Mouse (Mus musculus) forebrain, embryonic 12.5 days (tissue): ENCODE results near the gene Snap91. TPM values are rescaled to one million over a fixed set of nuclear protein-coding genes. Genes with fewer than 3 reads are reported as not detected.

ENCODE experiments used
- ATAC-seq: fragments of 200-750 bp; cut with Nextera tagmentation; 2 replicates; pipeline ENCODE4 v1.8.0; 2017; ENCODE audit warnings: moderate TSS enrichment; ENCODE audit not compliant: low FRiP score
- H3K27ac ChIP-seq: fragments of 300-500 bp; sonication (generic); 2 replicates; pipeline ENCODE4 v1.5.1; 2016; ENCODE audit warnings: mild to moderate bottlenecking
- H3K27me3 ChIP-seq: fragments of 300-500 bp; sonication (generic); 2 replicates; pipeline ENCODE4 v1.6.1; 2016; ENCODE audit warnings: mild to moderate bottlenecking
- H3K36me3 ChIP-seq: fragments of 300-500 bp; sonication (generic); replicated peaks from 2 replicates; pipeline ENCODE4 v1.6.1; 2016; ENCODE audit warnings: mild to moderate bottlenecking
- H3K4me1 ChIP-seq: fragments of 300-500 bp; sonication (generic); 2 replicates; pipeline ENCODE4 v1.6.1; 2016
- H3K4me2 ChIP-seq: fragments of 300-500 bp; sonication (generic); 2 replicates; pipeline ENCODE4 v1.6.1; 2016; ENCODE audit warnings: mild to moderate bottlenecking, moderate library complexity
- H3K4me3 ChIP-seq: fragments of 300-500 bp; sonication (generic); replicated peaks from 2 replicates; pipeline ENCODE4 v1.5.1; 2016; ENCODE audit warnings: mild to moderate bottlenecking
- H3K9ac ChIP-seq: fragments of 300-500 bp; sonication (generic); 2 replicates; pipeline ENCODE4 v1.6.1; 2016; ENCODE audit warnings: mild to moderate bottlenecking
- H3K9me3 ChIP-seq: fragments of 300-500 bp; sonication (generic); 2 replicates; pipeline ENCODE4 v1.6.1; 2016
- WGBS: fragments of 180-500 bp; shearing (Covaris S2); methylation state at CpG from one replicate; pipeline ENCODE4 v1.1.7; 2016; 5-methylcytosine and 5-hydroxymethylcytosine counted together
- polyA plus RNA-seq: library from polyadenylated mRNA; unstranded; fragments of >200 nt; fragmentation: Nextera tagmentation; extraction: Ambion mirVana; gene quantifications from 2 replicates; pipeline ENCODE4 v1.2.1, GENCODE M21; 2016

Gene Snap91
- polyA plus RNA-seq, 1 experiment from 2014 or later, result 28.0 TPM

GRCm38 (mm10) chr9:86738067-86738466, 142.4 kb downstream of the Snap91 start:
- no peak overlapping the region for H3K27ac ChIP-seq
- no peaks in the 10 kb centered on the region for H3K36me3 ChIP-seq
- H3K4me3 ChIP-seq, result no peak overlapping the region
- H3K4me1 ChIP-seq, result peaks cover 5% of the 10 kb centered on the region; the same call in 1 of the 2 replicates
- H3K4me2 ChIP-seq, result no peak overlapping the region
- H3K27me3 ChIP-seq, result 0 out of 2 replicates have a peak, but pooled peaks cover under 1% of the 10 kb centered on the region
- 88% methylated on average over 1 of the region's 1 CpGs for WGBS
- H3K9me3 ChIP-seq, result no peaks in the 10 kb centered on the region
- no peak overlapping the region for H3K9ac ChIP-seq
- ATAC-seq, result no peak

- Histone ChIP-seq H3K27me3 (no peaks in the 10 kb centered on the region), H3K9ac (no peak overlapping the region), H3K4me3 (no peak overlapping the region), H3K4me1 (no peaks in the 10 kb centered on the region; the same call in 1 of the 2 replicates), H3K36me3 (no peaks in the 10 kb centered on the region), H3K9me3 (no peaks in the 10 kb centered on the region), H3K27ac (no peak overlapping the region), H3K4me2 (no peak overlapping the region)
- WGBS, result 93% methylated on average over 4 of the region's 4 CpGs
- ATAC-seq, result no peak
Measured at GRCm38 (mm10) chr9:86736991-86737390, 143.5 kb downstream of the Snap91 start.

DNA sequence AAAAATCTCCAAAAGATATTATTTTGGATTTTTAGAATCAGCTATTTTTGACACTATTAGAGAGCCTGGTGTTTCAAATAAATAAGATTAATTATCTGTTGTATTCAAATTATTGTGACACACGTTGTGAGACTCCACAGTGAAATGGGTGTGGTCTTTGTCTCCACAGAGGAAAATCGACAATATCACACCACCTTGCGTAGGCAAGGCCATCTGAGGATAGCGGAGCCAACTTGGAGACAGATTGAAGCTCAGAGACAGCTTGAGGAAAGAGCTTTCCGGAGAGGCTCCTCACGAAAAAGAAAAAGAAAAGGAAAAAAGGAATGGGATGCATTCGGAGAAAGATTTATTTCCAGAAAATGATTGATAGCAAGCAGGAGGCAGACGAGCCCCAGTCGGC, 145.7 kb downstream of the Snap91 start:
- Histone ChIP-seq H3K4me1 (no peaks in the 10 kb centered on the region), H3K9ac (no peak overlapping the region), H3K4me2 (no peak overlapping the region), H3K27me3 (no peaks in the 10 kb centered on the region), H3K4me3 (no peak overlapping the region), H3K27ac (no peak overlapping the region), H3K36me3 (no peaks in the 10 kb centered on the region), H3K9me3 (no peaks in the 10 kb centered on the region)
- WGBS, result 81% methylated on average over 9 of the region's 9 CpGs
- no peak for ATAC-seq

DNA sequence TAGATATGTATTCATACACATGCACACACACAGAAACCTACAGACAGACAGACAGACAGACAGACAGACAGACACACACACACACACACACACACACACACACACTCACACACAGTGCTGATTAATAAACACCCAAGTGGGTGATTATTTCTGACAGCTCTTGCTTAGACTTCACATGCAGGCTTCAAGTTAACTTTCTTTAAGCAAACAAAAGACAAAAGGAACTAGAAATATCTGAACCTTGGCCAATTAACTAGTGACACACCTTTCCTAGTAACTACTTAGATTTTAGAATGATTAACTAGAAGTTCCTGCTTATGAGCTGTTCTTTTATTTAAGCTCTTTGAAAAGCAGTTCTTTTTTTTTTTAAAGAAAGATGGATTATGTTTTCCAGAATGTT, 146.1 kb downstream of the Snap91 start:
- Histone ChIP-seq H3K9me3 (no peaks in the 10 kb centered on the region), H3K27me3 (no peaks in the 10 kb centered on the region)
- ATAC-seq, result no peak

GRCm38 (mm10) chr9:86729811-86730210, 150.6 kb downstream of the Snap91 start:
- no peaks in the 10 kb centered on the region for H3K27me3 ChIP-seq
- no peak overlapping the region for H3K27ac ChIP-seq
- no peak for ATAC-seq
- peaks cover 7% of the 10 kb centered on the region for H3K4me1 ChIP-seq
- no peak overlapping the region for H3K9ac ChIP-seq
- WGBS, result 92% methylated on average over 3 of the region's 3 CpGs
- H3K4me3 ChIP-seq, result no peak overlapping the region
- H3K9me3 ChIP-seq, result no peaks in the 10 kb centered on the region
- H3K4me2 ChIP-seq, result no peak overlapping the region
- no peaks in the 10 kb centered on the region for H3K36me3 ChIP-seq

More for the DNA sequence above, 146.1 kb downstream of the Snap91 start:
- no peak overlapping the region for H3K9ac ChIP-seq
- H3K4me3 ChIP-seq, result no peak overlapping the region
- no peaks in the 10 kb centered on the region for H3K4me1 ChIP-seq
- no peak overlapping the region for H3K27ac ChIP-seq
- H3K36me3 ChIP-seq, result no peaks in the 10 kb centered on the region
- no peak overlapping the region for H3K4me2 ChIP-seq

DNA sequence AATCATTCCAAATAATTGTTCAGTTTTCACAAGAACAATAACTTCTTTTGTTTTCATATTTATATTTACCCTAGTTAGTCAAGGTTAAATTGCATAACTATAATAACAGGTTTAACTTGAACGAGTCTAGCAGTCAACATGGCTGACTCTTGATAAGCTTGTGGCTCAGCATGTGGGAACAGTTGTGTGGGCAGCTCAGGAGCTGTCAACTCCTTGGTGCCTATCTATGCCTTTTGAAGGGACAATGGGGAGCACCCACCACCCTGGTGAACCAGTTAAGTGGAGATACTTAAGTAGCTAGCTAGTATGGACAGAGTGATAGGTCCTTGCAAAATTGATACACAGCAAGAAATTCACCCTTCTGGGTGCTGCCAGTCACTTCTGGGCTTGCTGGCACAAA, 151.4 kb downstream of the Snap91 start:
- H3K27me3 ChIP-seq, result no peaks in the 10 kb centered on the region
- no peaks in the 10 kb centered on the region for H3K9me3 ChIP-seq
- no peak overlapping the region for H3K4me2 ChIP-seq
- no peak overlapping the region for H3K27ac ChIP-seq
- no peak for ATAC-seq
- no peak overlapping the region for H3K9ac ChIP-seq
- no peaks in the 10 kb centered on the region for H3K36me3 ChIP-seq
- peaks cover 7% of the 10 kb centered on the region for H3K4me1 ChIP-seq
- WGBS, result 72% methylated on average over 1 of the region's 1 CpGs
- H3K4me3 ChIP-seq, result no peak overlapping the region

GRCm38 (mm10) chr9:86728214-86728814, 152.1 kb downstream of the Snap91 start:
- Histone ChIP-seq H3K4me2 (no peak overlapping the region), H3K36me3 (no peaks in the 10 kb centered on the region), H3K27me3 (no peaks in the 10 kb centered on the region), H3K9ac (no peak overlapping the region), H3K4me1 (peaks cover 7% of the 10 kb centered on the region), H3K27ac (no peak overlapping the region), H3K4me3 (no peak overlapping the region), H3K9me3 (no peaks in the 10 kb centered on the region)
- ATAC-seq, result no peak
- WGBS, result 76% methylated on average over 10 of the region's 10 CpGs

- Histone ChIP-seq H3K36me3 (no peaks in the 10 kb centered on the region), H3K9me3 (no peaks in the 10 kb centered on the region), H3K4me1 (peaks cover 7% of the 10 kb centered on the region), H3K27ac (0 out of 2 replicates have a peak overlapping the region, but pooled peaks have one; percentile 10), H3K9ac (no peak overlapping the region), H3K4me3 (no peak overlapping the region), H3K4me2 (0 out of 2 replicates have a peak overlapping the region, but pooled peaks have one; percentile 9), H3K27me3 (no peaks in the 10 kb centered on the region)
- 74% methylated on average over 5 of the region's 5 CpGs for WGBS
- ATAC-seq, result 0 out of 2 replicates have a peak, but pooled peaks have one; percentile 18
Measured at GRCm38 (mm10) chr9:86726381-86726720, 154.1 kb downstream of the Snap91 start.

GRCm38 (mm10) chr9:86725604-86726380, 154.7 kb downstream of the Snap91 start:
- H3K9me3 ChIP-seq, result no peaks in the 10 kb centered on the region
- 0 out of 2 replicates have a peak overlapping the region, but pooled peaks have one; percentile 9 for H3K4me2 ChIP-seq
- peaks cover 7% of the 10 kb centered on the region for H3K4me1 ChIP-seq
- peak; percentile 68 for ATAC-seq
- peak overlapping the region; percentile 10; the same call in 1 of the 2 replicates for H3K27ac ChIP-seq
- H3K36me3 ChIP-seq, result no peaks in the 10 kb centered on the region
- no peak overlapping the region for H3K9ac ChIP-seq
- H3K4me3 ChIP-seq, result no peak overlapping the region
- H3K27me3 ChIP-seq, result no peaks in the 10 kb centered on the region
- 22% methylated on average over 7 of the region's 7 CpGs for WGBS

GRCm38 (mm10) chr9:86725066-86725465, 155.4 kb downstream of the Snap91 start:
- Histone ChIP-seq H3K27ac (no peak overlapping the region), H3K9me3 (no peaks in the 10 kb centered on the region), H3K4me2 (no peak overlapping the region), H3K4me3 (no peak overlapping the region), H3K36me3 (no peaks in the 10 kb centered on the region), H3K9ac (no peak overlapping the region), H3K27me3 (no peaks in the 10 kb centered on the region), H3K4me1 (peaks cover 7% of the 10 kb centered on the region)
- 90% methylated on average over 4 of the region's 4 CpGs for WGBS
- no peak for ATAC-seq

DNA sequence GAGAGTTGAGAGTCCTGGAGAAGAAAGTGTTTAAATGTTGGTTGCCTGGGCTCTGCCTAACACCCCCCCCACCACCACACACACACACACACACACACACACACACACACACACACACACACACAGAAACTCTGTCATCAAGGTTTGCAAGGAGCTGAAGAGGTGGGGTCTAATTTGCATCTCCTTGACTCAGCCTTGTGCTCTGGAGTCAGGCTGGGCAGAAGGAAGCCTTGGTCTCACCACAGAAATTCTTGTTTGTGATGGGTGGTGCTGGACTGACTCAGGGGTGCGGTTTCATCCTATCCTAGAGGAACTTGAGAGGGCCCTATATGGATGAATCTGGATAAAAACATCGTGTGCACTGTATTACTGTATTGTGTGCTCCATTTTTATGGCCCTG, 159.7 kb downstream of the Snap91 start:
- H3K4me2 ChIP-seq, result no peak overlapping the region
- no peaks in the 10 kb centered on the region for H3K36me3 ChIP-seq
- peaks cover 4% of the 10 kb centered on the region for H3K4me1 ChIP-seq
- H3K27me3 ChIP-seq, result no peaks in the 10 kb centered on the region; the same call in 1 of the 2 replicates
- no peak overlapping the region for H3K9ac ChIP-seq
- no peak overlapping the region for H3K4me3 ChIP-seq
- 87% methylated on average over 2 of the region's 2 CpGs for WGBS
- no peak for ATAC-seq
- H3K27ac ChIP-seq, result no peak overlapping the region
- no peaks in the 10 kb centered on the region for H3K9me3 ChIP-seq

GRCm38 (mm10) chr9:86720227-86720626, 160.2 kb downstream of the Snap91 start:
- ATAC-seq, result no peak
- Histone ChIP-seq H3K4me2 (no peak overlapping the region), H3K27ac (no peak overlapping the region), H3K36me3 (no peaks in the 10 kb centered on the region), H3K9ac (no peak overlapping the region), H3K9me3 (no peaks in the 10 kb centered on the region), H3K4me3 (no peak overlapping the region), H3K27me3 (no peaks in the 10 kb centered on the region; the same call in 1 of the 2 replicates), H3K4me1 (no peaks in the 10 kb centered on the region)
- WGBS, result 94% methylated on average over 5 of the region's 5 CpGs

- Histone ChIP-seq H3K9me3 (no peaks in the 10 kb centered on the region), H3K4me3 (no peak overlapping the region), H3K36me3 (no peaks in the 10 kb centered on the region), H3K27me3 (no peaks in the 10 kb centered on the region; the same call in 1 of the 2 replicates), H3K4me1 (no peaks in the 10 kb centered on the region), H3K4me2 (no peak overlapping the region), H3K9ac (no peak overlapping the region), H3K27ac (no peak overlapping the region)
- no peak for ATAC-seq
- 80% methylated on average over 5 of the region's 5 CpGs for whole genome bisulfite sequencing
Measured at GRCm38 (mm10) chr9:86717119-86717518, 163.3 kb downstream of the Snap91 start.
